Mouse (Mus musculus): ENCODE results near the gene Usp49.
"Not testable (repeated sequence)": the region's sequence is repeated elsewhere in the genome, so short reads cannot be mapped to it uniquely, and the experiment has no call there.

Usp49 gene

GRCm38 (mm10) chr17:47600601-47601388 lies 29.7 kb upstream of the Usp49 start:
- in situ Hi-C loops (cut with MboI; ENCODE audit: low pct_unique_long_range_greater_than_20kb in 1 of 2, low sequenced_read_pairs in 2 of 2, unreplicated experiment in 1 of 2) = loop anchor here in 1 of 2 experiments (5.0 kb wide), 1 partner anchor 88 kb away; no protein-coding TSS in a partner anchor

GRCm38 (mm10) chr17:47601389-47601755 lies 29.1 kb upstream of the Usp49 start:
- in situ Hi-C loops (cut with MboI; ENCODE audit: low pct_unique_long_range_greater_than_20kb in 1 of 2, low sequenced_read_pairs in 2 of 2, unreplicated experiment in 1 of 2) = loop anchor here in 1 of 2 experiments (5.0 kb wide), 1 partner anchor 89 kb away; no protein-coding TSS in a partner anchor

GRCm38 (mm10) chr17:47602289-47602688 lies 28.2 kb upstream of the Usp49 start:
- in situ Hi-C loops (cut with MboI; ENCODE audit: low pct_unique_long_range_greater_than_20kb in 1 of 2, low sequenced_read_pairs in 2 of 2, unreplicated experiment in 1 of 2) = loop anchor here in 1 of 2 experiments (5.0 kb wide), 1 partner anchor 90 kb away; no protein-coding TSS in a partner anchor

GRCm38 (mm10) chr17:47606220-47606619 lies 24.3 kb upstream of the Usp49 start:
- in situ Hi-C loops (cut with MboI; ENCODE audit: low pct_unique_long_range_greater_than_20kb in 1 of 2, low sequenced_read_pairs in 2 of 2, unreplicated experiment in 1 of 2) = no loop called here

- in situ Hi-C loops (cut with MboI; ENCODE audit: low pct_unique_long_range_greater_than_20kb in 1 of 2, low sequenced_read_pairs in 2 of 2, unreplicated experiment in 1 of 2) = no loop called here
Observed at GRCm38 (mm10) chr17:47609182-47609581, 21.3 kb upstream of the Usp49 start.

GRCm38 (mm10) chr17:47610849-47611660 lies 19.4 kb upstream of the Usp49 start, which contains the start of the genes Bysl, Med20 and Gm20517:
Gene Bysl (minus strand): TSS chr17:47611492.
Gene Med20 (plus strand): TSS chr17:47611582.
Gene Gm20517 (plus strand): TSS chr17:47611589.
- in situ Hi-C loops (cut with MboI; ENCODE audit: low pct_unique_long_range_greater_than_20kb in 1 of 2, low sequenced_read_pairs in 2 of 2, unreplicated experiment in 1 of 2) = no loop called here

DNA sequence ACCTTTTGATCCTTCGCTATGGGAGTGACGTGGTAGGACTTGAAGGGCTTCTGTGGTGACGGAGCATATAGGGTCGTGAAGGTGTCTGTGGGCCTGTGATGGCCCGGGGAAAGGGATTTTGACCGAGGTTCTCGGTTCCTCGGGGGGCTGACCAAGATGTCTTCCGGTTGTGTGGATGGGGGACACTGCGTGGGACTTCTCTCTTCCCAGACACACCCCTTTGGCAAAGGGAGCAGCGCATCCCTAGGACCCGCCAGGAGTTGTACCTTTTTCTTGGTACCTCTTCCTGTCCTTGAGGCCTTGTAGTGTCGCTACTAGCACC lies 18.9 kb upstream of the Usp49 start:
- in situ Hi-C loops (cut with MboI; ENCODE audit: low pct_unique_long_range_greater_than_20kb in 1 of 2, low sequenced_read_pairs in 2 of 2, unreplicated experiment in 1 of 2) = no loop called here

DNA sequence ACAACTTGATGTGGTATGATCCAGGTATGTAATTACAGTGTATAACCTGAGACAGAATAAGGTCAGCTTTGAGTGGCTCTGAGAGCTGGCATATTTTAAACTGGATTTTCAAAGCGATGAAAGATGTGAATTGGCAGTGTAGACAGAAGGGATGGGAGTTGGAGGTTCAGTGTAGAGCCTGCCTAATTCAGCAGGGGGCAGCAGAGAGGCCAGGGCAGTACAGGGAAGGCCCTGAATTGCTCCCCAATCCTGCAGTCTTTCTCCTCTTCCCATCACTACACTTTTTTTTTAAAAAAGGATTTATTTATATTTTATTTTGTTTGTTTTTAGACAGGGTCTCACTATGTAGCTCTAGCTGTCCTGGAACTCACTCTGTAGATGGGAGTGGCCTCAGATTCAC lies 16.5 kb upstream of the Usp49 start:
- in situ Hi-C loops (cut with MboI; ENCODE audit: low pct_unique_long_range_greater_than_20kb in 1 of 2, low sequenced_read_pairs in 2 of 2, unreplicated experiment in 1 of 2) = no loop called here

- in situ Hi-C loops (cut with MboI; ENCODE audit: low pct_unique_long_range_greater_than_20kb in 1 of 2, low sequenced_read_pairs in 2 of 2, unreplicated experiment in 1 of 2) = no loop called here
Observed at GRCm38 (mm10) chr17:47616119-47616518, 14.4 kb upstream of the Usp49 start.

DNA sequence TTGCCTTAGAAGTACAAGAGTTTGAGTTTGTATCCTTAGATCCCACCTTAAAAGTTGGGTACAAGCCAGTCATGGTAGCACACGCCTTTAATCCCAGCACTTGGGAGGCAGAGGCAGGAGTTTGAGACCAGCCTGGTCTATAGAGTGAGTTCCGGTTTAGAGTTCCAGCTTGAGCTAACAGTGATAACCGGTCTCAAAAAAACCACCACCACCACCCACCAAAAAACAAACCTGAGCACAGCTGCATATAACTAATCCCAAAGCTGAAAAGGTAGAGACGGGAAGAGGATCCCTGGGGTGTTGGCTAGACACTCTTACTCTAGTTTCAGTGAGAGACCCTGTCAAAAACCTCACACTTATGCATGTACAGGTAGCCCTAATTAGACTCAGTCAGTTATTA lies 13.8 kb upstream of the Usp49 start:
- in situ Hi-C loops (cut with MboI; ENCODE audit: low pct_unique_long_range_greater_than_20kb in 1 of 2, low sequenced_read_pairs in 2 of 2, unreplicated experiment in 1 of 2) = no loop called here

GRCm38 (mm10) chr17:47617605-47618307 lies 12.7 kb upstream of the Usp49 start:
- in situ Hi-C loops (cut with MboI; ENCODE audit: low pct_unique_long_range_greater_than_20kb in 1 of 2, low sequenced_read_pairs in 2 of 2, unreplicated experiment in 1 of 2) = no loop called here

DNA sequence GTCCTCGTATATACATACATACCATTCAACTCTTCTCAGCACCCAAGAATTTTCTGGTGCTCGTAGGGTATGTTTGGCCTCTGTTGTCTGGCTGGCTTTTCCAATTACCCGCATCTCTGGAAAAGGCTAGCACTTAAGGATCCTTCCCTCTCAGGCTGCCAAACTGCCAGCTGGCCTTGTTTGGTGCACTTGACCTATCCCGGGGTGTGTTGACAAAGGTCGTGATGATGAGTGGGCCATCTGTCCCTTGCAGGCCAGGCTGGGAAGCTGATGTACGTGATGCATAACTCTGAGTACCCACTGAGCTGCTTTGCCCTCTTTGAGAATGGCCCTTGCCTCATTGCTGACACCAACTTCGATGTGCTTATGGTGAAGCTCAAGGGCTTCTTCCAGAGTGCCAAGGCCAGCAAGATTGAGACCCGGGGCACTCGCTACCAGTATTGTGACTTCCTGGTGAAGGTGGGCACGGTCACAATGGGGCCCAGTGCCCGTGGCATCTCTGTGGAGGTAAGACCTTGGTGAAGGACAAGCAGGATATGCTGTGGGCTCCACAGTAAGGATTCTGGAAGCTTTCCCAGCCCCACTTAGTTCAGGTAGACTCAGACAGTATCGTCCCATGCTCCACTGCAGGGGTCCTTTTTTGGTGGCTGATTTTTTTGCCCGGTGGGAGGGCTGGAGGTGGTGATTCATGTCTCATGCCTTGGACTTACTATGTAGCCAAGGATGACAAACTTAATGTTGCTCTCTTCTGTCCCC lies 11.8 kb upstream of the Usp49 start:
- in situ Hi-C loops (cut with MboI; ENCODE audit: low pct_unique_long_range_greater_than_20kb in 1 of 2, low sequenced_read_pairs in 2 of 2, unreplicated experiment in 1 of 2) = no loop called here

- in situ Hi-C loops (cut with MboI; ENCODE audit: low pct_unique_long_range_greater_than_20kb in 1 of 2, low sequenced_read_pairs in 2 of 2, unreplicated experiment in 1 of 2) = no loop called here
Observed at GRCm38 (mm10) chr17:47622912-47623554, 7.5 kb upstream of the Usp49 start.

DNA sequence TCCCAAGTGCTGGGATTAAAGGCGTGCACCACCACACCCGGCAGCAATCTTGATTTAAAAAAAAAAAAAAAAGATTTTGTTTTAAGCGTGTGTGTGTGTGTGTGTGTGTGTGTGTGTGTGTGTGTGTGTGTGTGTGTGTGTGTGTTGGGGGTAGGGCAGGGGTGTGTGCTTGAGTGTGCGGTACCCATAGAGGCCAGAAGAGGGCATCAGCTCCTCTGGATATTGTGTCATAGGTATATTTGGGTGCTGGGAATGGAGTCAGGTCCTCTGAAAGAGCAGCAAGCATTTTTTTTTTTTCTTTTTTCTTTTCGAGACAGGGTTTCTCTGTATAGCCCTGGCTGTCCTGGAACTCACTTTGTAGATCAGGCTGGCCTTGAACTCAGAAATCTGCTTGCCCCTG lies 5.9 kb upstream of the Usp49 start:
- in situ Hi-C loops (cut with MboI; ENCODE audit: low pct_unique_long_range_greater_than_20kb in 1 of 2, low sequenced_read_pairs in 2 of 2, unreplicated experiment in 1 of 2) = not testable (repeated sequence)

DNA sequence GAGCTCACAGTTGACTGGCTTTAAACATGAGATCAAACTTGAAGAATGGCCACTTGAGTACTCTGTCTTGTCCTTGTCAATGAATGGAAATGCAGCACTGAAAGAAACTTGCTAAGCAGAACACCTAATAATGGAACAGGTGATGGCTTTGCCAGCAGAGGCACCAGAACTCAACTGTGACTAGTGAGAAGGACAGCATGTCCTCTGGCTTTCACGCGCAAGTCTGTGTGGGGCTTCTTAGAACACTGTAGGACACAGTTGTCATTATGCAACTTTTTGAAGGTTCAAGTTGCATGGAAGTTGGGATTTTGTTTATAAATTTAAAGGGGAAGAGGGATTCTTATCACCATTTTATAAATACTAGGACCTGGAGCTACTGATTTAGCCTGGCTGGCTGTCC lies 5.4 kb upstream of the Usp49 start:
- in situ Hi-C loops (cut with MboI; ENCODE audit: low pct_unique_long_range_greater_than_20kb in 1 of 2, low sequenced_read_pairs in 2 of 2, unreplicated experiment in 1 of 2) = no loop called here

- in situ Hi-C loops (cut with MboI; ENCODE audit: low pct_unique_long_range_greater_than_20kb in 1 of 2, low sequenced_read_pairs in 2 of 2, unreplicated experiment in 1 of 2) = no loop called here
Observed at GRCm38 (mm10) chr17:47626031-47626430, 4.5 kb upstream of the Usp49 start.

DNA sequence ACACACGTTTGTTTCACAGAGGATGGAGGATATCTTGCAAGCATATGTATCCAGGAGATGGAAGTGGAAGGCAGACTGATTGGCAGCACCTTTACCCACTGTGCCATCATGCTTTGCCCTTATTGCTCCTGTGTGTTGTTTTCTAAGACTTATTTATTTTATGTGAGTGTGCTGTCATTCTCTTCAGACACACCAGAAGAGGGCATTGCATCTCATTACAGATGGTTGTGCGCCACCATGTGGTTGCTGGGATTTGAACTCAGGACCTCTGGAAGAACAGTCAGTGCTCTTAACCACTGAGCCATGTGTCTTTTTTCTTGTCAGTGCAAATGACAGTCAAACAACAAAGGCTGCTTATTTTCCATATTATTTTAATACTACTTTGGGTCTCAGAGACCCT lies 2.7 kb upstream of the Usp49 start:
- in situ Hi-C loops (cut with MboI; ENCODE audit: low pct_unique_long_range_greater_than_20kb in 1 of 2, low sequenced_read_pairs in 2 of 2, unreplicated experiment in 1 of 2) = no loop called here

Data from mouse embryonic stem cell (cell line).